Mouse (Mus musculus) thymus, adult 2 months (tissue): ENCODE measurements around the gene Fshr.

Source experiments
- CTCF ChIP-seq: fragments of 200-500 bp; IDR thresholded peaks from 2 replicates; pipeline ENCODE4 v1.5.1; 2012; ENCODE audit warnings: mild to moderate bottlenecking, control low read depth, low read length, moderate library complexity, borderline replicate concordance; ENCODE audit not compliant: control insufficient read depth, poor library complexity, insufficient read depth; ENCODE audit errors: extremely low read depth
- POLR2A ChIP-seq: fragments of 200-500 bp; IDR thresholded peaks from 2 replicates; pipeline ENCODE4 v1.6.1; 2012; ENCODE audit warnings: mild to moderate bottlenecking, low read length, control low read depth, moderate library complexity; ENCODE audit not compliant: control insufficient read depth, poor library complexity, insufficient read depth; ENCODE audit errors: extremely low read depth

DNA sequence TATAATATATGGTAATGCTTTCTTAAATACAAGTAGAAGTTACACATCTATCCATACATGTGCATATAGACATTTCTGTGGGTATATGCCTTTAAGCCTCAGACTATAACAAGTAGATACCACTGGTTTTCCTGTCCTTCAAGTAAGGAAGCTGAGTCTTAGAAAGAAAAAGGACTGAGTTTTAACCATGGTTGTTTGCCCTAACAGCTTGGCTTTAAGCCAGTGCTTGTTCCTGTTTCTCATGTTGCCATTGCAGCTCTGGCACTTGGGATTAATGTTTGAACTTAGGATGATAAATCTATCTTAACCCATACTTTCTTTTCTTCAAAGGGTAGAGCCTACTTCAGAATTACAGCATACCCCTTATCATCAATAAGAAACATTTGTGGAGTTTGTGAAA lies 200.6 kb downstream of the Fshr start:
- TF ChIP-seq CTCF (no peak), POLR2A (no peak)
